Mouse (Mus musculus) heart, postnatal 36 days (tissue): ENCODE measurements around the gene Krt23. TPM values are rescaled to one million over a fixed set of nuclear protein-coding genes. Genes with fewer than 3 reads are reported as not detected.

Experiments used
- DNase-seq, 2 experiments: peaks; one replicate each; pipeline ENCODE4 v3.0.0; 2021 to 2022
- intact Hi-C: fragments of 180-260 bp; cut with DNase I; formaldehyde crosslinking; loops from one replicate; pipeline ENCODE4 v1.15.1; 2025
- total RNA-seq, 2 experiments: library from RNA; stranded (reverse); gene quantifications; 2 replicates each; pipeline ENCODE4 v1.2.3; 2021

Krt23 gene
- not detected for total RNA-seq

DNA sequence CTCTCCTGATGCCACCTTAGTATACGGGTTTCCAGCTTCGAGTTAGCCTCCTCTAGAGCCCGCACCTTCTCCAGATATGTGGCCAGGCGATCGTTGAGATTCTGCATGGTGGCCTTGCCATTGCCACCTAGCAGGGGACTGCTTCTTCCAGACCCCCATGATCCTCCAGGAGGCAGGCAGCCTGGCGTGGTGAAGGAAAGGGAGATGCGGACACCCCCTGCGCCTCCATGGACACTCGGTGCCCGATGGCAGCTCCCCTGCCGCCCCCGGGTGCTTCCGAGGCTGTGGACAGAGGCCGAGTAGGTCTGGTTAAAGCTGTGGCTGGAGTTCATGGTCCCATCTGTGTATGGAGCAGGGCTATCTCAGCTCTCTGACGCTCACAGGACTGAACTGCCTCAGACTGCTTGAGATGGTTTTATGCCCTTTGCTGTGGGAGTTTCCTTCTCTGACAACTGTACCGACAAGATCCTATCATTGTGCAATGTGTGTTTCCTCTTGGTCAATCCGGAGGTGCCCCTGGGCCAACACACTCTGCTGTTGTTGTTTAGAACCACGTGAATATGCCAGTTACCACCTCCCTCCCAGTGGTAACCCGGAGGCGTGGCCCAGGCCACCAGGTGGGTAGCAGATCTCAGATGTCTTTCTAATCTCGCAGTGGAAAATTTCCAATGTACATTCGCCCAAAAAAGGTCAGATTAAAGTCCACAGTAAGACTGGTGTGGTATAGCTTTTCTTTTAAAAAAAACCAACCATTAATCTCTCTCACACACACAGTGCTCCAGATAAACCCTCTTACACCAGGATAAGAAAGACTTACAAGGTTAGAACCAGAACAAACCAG, at the start of gene Krt23:
Gene Krt23, minus strand, starts transcription at position 405 of the 841 bp plus-strand sequence.
- no peak for DNase-seq
- intact Hi-C loops, result no loop called here

GRCm38 (mm10) chr11:99539721-99540120, 46.8 kb upstream of the Krt23 start:
- DNase-seq, result peak in 1 of 2 experiments; percentile 3
- intact Hi-C loops, result no loop called here

DNA sequence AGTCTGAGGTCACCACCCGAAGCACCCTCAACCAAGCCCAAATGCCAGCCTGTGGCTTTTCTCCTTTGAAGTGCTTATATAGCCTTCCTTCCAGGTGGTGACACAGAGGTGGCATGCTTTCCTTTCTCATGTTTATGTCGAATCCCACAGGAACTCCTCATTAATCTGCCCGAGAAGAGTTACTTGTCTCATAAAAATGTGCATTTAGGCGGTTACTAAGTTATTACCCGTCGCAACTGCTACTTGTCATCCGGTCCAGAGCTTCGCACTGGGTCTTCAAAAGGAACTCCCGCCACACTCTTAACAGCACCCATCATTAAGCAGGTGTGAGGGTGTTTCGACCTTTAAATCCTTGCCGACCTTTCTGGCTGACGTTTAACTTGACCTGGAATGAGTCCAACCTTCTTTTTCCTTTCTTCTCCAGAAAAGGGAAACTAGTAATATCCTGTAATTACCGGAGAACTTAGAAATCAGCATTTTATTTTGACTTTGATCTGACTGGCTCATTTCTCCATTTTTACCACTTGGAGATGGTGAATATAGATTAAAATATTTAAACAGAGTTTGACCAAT, 28.4 kb upstream of the Krt23 start, which contains the start of gene Krt39:
Gene Krt39, minus strand, starts transcription at position 51 of the 573 bp plus-strand sequence.
- no peak for DNase-seq
- intact Hi-C loops, result no loop called here

DNA sequence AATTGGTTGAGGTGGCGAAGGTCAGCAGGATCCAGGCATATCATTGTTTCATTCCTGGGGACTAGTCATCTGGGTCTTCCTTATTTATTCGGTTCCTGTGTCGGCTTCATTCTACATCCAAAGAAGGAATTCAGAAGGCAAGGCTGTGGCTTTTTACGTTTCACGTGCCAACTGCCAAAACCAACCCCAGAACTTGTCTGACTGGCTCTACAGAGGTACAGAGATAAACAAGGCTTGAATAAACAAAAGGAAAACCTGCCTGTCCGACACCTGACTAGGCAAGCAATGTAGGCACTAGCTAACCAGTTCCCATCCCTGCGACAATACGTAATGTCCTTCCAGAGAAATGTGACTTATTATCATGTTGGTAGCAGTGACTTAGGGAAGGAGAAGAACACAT, 21.2 kb upstream of the Krt23 start:
- no peak for DNase-seq
- intact Hi-C loops, result no loop called here

GRCm38 (mm10) chr11:99500095-99500805, 7.3 kb upstream of the Krt23 start:
- intact Hi-C loops, result no loop called here
- DNase-seq, result no peak

DNA sequence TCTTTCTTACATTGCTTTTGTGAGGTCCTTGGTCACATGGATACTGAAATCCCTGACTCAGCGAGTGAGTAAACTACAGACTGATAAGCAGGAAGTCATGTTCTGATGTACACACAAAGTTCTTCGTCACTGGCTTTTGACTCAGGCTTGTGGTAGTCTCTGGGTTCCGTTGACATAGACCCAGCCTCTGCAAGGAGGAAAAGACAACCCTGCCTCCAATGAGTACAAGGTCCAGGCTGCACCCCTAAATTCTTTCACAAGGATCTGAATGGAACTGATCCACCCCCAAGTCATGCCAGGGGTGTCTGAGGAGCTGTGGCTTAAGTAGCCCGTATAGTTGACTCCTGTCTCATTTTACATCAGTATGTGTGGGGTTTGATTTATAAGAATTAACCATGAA, 3.5 kb upstream of the Krt23 start:
- intact Hi-C loops, result no loop called here
- no peak for DNase-seq

DNA sequence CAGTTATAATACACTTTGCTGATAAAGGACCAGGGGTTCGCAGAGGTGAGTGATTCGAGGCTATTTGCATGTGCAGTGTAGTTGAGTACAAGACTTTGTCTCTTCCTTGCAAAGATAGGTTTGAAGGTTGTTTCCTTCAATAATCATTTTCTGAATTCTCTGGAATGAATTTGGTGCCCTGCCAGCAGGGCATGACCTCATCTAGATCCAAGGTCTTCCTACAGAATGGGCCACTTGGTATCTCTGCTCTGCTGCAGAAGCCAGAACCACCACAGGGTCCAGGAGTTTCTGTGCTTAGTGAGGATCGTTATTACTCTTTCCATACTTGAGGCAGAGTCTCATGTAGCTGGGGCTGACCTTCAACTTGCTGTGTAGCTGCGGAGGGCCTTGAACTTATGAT, 1.8 kb upstream of the Krt23 start:
- no peak for DNase-seq
- intact Hi-C loops, result no loop called here

DNA sequence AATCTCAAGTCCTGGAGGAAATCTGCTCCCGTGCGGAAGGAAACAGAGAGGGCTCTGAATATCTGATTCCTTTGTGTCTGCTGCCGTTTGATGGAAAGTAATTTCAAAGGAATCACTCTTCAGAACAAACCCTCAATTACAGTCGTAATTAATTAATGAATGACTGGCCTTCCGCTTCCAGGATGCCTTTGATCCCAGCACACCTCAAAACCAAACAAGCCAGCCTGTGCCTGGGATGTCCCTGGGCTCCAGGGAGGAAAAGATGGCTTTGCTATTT, 575 bp upstream of the Krt23 start:
- DNase-seq, result no peak
- intact Hi-C loops, result no loop called here

- DNase-seq, result no peak
- intact Hi-C loops, result no loop called here
Observed at GRCm38 (mm10) chr11:99491040-99491439, 1.9 kb downstream of the Krt23 start.

- intact Hi-C loops, result no loop called here
- DNase-seq, result no peak
Observed at GRCm38 (mm10) chr11:99490624-99491023, 2.3 kb downstream of the Krt23 start.

- intact Hi-C loops, result no loop called here
- no peak for DNase-seq
Observed at GRCm38 (mm10) chr11:99489233-99489632, 3.7 kb downstream of the Krt23 start.

GRCm38 (mm10) chr11:99474981-99475380, 18.0 kb downstream of the Krt23 start:
- DNase-seq, result no peak
- intact Hi-C loops, result no loop called here

DNA sequence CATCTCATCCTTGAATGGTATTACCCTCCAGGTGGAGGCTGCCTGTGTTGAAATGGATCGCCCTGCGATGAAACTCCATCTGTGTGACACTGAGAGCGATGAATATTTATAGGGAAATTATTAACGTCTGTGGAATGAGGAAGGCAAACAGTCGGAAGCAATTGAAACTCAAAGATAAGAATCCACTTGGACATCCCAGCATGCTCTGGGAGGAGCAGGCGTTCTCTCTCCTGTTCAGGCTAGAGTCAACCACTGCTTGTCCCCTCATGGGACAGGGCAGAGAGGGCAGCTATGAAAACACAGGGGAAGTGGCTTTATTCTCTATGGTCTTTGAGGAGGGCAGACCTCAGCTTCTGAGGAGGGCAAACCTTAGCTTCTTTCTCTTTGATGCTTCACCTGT, 19.5 kb downstream of the Krt23 start:
- no peak for DNase-seq
- intact Hi-C loops, result no loop called here

- DNase-seq, result no peak
- intact Hi-C loops, result no loop called here
Observed at GRCm38 (mm10) chr11:99472405-99472804, 20.5 kb downstream of the Krt23 start.

DNA sequence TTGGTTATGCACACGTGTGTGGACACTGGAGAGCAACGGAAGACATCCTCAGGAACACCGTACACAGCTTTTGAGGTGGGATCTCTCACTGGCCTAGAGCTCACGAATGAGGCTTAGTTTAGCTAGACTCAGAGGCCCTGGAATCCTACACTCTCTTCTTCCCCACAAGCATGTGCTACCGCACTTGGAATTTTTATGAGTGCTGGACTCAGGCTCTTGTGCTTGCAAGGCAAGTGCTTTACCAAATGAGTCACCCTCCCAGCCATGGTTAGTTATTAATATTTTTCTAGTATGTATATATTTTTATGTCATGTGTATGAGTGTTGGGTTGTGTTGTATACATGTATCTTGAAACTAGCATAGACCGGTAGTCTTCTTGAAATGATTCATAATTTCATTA, 21.0 kb downstream of the Krt23 start:
- intact Hi-C loops, result no loop called here
- DNase-seq, result no peak

DNA sequence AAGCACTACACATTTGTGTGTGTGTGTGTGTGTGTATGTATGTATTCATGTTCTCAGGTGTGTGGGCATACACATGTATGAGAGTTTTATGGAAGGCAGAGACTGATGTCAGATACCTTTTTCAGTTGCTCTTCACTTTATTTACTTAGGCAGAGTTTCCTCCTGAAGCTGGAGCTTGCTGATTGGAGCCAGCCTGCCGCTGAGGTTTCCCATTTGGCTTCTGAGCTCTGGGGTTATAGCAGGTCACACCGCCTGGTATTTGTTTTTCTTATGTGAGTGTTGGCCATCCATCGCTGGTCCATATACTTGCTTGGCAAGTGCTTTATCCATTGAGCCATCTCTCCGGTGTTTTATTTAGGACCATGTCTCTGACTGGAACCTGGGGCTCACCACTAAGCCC, 23.7 kb downstream of the Krt23 start:
- intact Hi-C loops, result loop anchor here (5.0 kb wide), 2 partner anchors 813 to 828 kb away; no protein-coding TSS in a partner anchor
- no peak for DNase-seq

- intact Hi-C loops, result loop anchor here (5.0 kb wide), 2 partner anchors 814 to 829 kb away; no protein-coding TSS in a partner anchor
- no peak for DNase-seq
Observed at GRCm38 (mm10) chr11:99468566-99468965, 24.4 kb downstream of the Krt23 start.

GRCm38 (mm10) chr11:99466316-99466715, 26.6 kb downstream of the Krt23 start:
- intact Hi-C loops, result loop anchor here (5.0 kb wide), 2 partner anchors 816 to 831 kb away; no protein-coding TSS in a partner anchor
- no peak for DNase-seq

- intact Hi-C loops, result loop anchor here (2.0 to 5.0 kb wide), 5 partner anchors 53 to 832 kb away; no protein-coding TSS in a partner anchor
- DNase-seq, result peak; percentile 59 to 74
Observed at GRCm38 (mm10) chr11:99464836-99465235, 28.1 kb downstream of the Krt23 start.

DNA sequence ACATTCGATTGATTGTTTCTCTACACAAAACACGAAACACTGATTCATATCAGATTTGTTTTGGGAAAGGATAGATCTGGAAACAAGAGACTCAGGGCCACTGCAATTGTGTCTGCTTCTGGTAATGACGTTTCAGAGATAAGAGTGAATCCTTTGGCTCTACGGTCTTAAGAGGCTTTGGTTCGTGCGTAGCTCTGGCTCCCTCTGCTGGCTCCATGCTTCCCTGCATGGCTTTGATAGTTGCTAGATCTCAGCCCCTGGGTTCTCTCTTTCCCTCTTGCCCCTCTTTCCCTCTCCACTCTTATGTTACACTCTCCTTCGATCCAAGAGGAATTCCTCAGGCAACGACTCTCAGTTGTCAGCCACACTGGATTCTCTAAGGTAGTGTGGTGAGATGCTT, 29.8 kb downstream of the Krt23 start:
- intact Hi-C loops, result loop anchor here (1.0 to 5.0 kb wide), 4 partner anchors 51 to 706 kb away; no protein-coding TSS in a partner anchor
- DNase-seq, result peak; percentile 40 to 70

DNA sequence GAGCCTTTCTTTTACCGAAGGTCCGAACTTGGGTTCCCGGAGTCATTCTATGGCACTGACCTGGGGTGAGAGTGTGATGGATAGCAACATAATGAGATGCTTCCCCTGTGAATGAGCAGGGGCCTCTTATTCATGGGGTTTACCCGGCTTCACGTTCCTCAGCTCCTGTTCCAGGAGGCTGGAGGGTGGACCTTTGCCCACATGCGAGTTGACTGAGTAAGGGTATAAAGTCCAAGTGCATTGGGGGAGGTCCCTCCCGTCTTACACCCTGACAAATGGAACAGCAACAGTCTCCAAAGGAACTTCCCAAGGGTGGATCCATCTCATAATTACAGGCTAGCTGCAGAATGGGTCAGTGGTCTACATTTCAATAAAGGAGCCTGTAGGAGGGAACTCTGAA, 31.2 kb downstream of the Krt23 start:
- intact Hi-C loops, result loop anchor here (2.0 to 5.0 kb wide), 3 partner anchors 49 to 707 kb away; no protein-coding TSS in a partner anchor
- DNase-seq, result no peak
